Mouse (Mus musculus) stomach, postnatal 0 days (tissue): ENCODE measurements around the gene Xxylt1. TPM values are rescaled to one million over a fixed set of nuclear protein-coding genes. Genes with fewer than 3 reads are reported as not detected.

ENCODE experiments used
- ATAC-seq: fragments of 200-750 bp; cut with Nextera tagmentation; 2 replicates; pipeline ENCODE4 v1.8.0; 2017; ENCODE audit not compliant: low FRiP score, low TSS enrichment
- DNase-seq: peaks from one replicate; pipeline ENCODE4 v3.0.0-alpha.2; 2016; ENCODE audit warnings: low spot score
- H3K27ac ChIP-seq: fragments of 300-500 bp; sonication (generic); replicated peaks from 2 replicates; pipeline ENCODE4 v1.5.1; 2014; ENCODE audit warnings: mild to moderate bottlenecking, control low read depth
- H3K27me3 ChIP-seq: fragments of 300-500 bp; sonication (generic); 2 replicates; pipeline ENCODE4 v1.6.1; 2014; ENCODE audit warnings: low read length; ENCODE audit not compliant: control insufficient read depth, insufficient read depth
- H3K36me3 ChIP-seq: fragments of 300-500 bp; sonication (generic); 2 replicates; pipeline ENCODE4 v1.6.1; 2014; ENCODE audit warnings: low read length, mixed read lengths; ENCODE audit not compliant: control insufficient read depth, insufficient read depth
- H3K4me1 ChIP-seq: fragments of 300-500 bp; sonication (generic); replicated peaks from 2 replicates; pipeline ENCODE4 v1.6.1; 2014; ENCODE audit warnings: antibody characterized with exemption; ENCODE audit not compliant: control insufficient read depth, insufficient read depth
- H3K4me2 ChIP-seq: fragments of 300-500 bp; sonication (generic); replicated peaks from 2 replicates; pipeline ENCODE4 v1.6.1; 2014; ENCODE audit warnings: low read depth, mild to moderate bottlenecking, control low read depth, moderate library complexity
- H3K4me3 ChIP-seq: fragments of 300-500 bp; sonication (generic); 2 replicates; pipeline ENCODE4 v1.5.1; 2014; ENCODE audit warnings: low read depth, low read length, control low read depth
- H3K9ac ChIP-seq: fragments of 300-500 bp; sonication (generic); 2 replicates; pipeline ENCODE4 v1.6.1; 2014; ENCODE audit warnings: mild to moderate bottlenecking, low read length, control low read depth, mixed read lengths
- H3K9me3 ChIP-seq: fragments of 300-500 bp; sonication (generic); 2 replicates; pipeline ENCODE4 v1.6.1; 2016; ENCODE audit warnings: low read length; ENCODE audit not compliant: control insufficient read depth
- CTCF ChIP-seq: IDR thresholded peaks from 2 replicates; pipeline ENCODE4 v1.5.1; 2016; ENCODE audit warnings: antibody characterized with exemption, low read depth, mild to moderate bottlenecking, moderate library complexity
- EP300 ChIP-seq: optimal IDR thresholded peaks from 2 replicates; pipeline ENCODE3; 2016; ENCODE audit warnings: antibody characterized with exemption
- WGBS: fragments of 180-500 bp; shearing (Covaris S2); extraction: QIAGEN DNeasy Blood & Tissue Kit; methylation state at CpG from one replicate; pipeline ENCODE4 v1.1.7; 2014; 5-methylcytosine and 5-hydroxymethylcytosine counted together
- polyA plus RNA-seq: library from polyadenylated mRNA; unstranded; fragments of >200 nt; fragmentation: Nextera tagmentation; extraction: Ambion mirVana; gene quantifications from 2 replicates; pipeline ENCODE4 v1.2.1, GENCODE M21; 2015

The Xxylt1 gene
- polyA plus RNA-seq, 1 experiment from 2014 or later: 7.2 TPM

DNA sequence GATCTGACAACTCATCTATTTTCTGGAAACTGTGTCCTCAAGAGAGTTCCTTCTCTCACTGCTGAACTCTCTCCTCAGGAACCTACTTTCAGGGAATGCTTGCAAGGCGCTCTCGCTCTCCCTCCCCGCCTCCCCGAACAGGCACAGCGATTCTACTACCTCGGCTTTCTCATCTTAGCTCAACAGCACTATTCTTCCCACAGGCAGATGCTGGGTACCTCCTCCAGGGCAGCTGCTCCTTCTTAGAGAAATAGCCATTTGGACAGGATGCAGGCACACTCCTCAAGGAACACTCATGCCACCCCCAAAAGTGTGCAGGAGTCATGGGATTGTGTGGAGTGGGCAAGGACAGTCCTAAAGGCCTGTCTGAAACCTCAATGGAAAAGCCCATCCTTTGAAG lies 97.5 kb downstream of the Xxylt1 start:
- no peak overlapping the region for H3K4me3 ChIP-seq
- no peak overlapping the region for H3K27ac ChIP-seq
- no peak overlapping the region for H3K9ac ChIP-seq
- WGBS: 69% methylated on average over 6 of the region's 6 CpGs
- H3K36me3 ChIP-seq: no peaks in the 10 kb centered on the region
- H3K9me3 ChIP-seq: no peaks in the 10 kb centered on the region
- TF ChIP-seq EP300 (no peak), CTCF (no peak)
- no peaks in the 10 kb centered on the region for H3K27me3 ChIP-seq
- no peak for DNase-seq
- no peak for ATAC-seq
- no peak overlapping the region for H3K4me2 ChIP-seq
- H3K4me1 ChIP-seq: no peaks in the 10 kb centered on the region

DNA sequence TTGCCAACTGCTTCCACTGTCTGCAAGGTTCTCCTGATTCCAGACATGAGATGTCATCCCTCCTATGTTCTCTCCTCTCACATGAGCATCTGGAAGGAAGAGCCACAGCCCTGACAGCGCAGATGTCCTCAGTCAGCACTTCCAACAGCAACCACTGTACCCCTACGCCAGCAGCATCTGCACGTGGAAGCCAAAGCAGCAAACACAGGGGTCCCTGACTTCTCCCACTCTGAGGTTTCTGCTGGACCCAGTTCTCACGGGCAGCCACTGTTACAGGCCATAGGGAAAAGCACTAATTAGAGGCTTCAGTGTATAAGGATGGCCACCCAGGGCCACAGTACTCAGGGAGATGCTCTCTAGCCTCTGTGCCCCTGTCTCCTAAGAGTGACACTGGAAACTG lies 98.0 kb downstream of the Xxylt1 start:
- no peak overlapping the region for H3K4me2 ChIP-seq
- WGBS: 51% methylated on average over 4 of the region's 4 CpGs
- H3K4me3 ChIP-seq: no peak overlapping the region
- H3K4me1 ChIP-seq: no peaks in the 10 kb centered on the region
- DNase-seq (no peak), ATAC-seq (no peak)
- no peaks in the 10 kb centered on the region for H3K36me3 ChIP-seq
- no peak overlapping the region for H3K9ac ChIP-seq
- no peaks in the 10 kb centered on the region for H3K9me3 ChIP-seq
- no peak overlapping the region for H3K27ac ChIP-seq
- TF ChIP-seq EP300: no peak
- no peak for TF ChIP-seq CTCF
- no peaks in the 10 kb centered on the region for H3K27me3 ChIP-seq

DNA sequence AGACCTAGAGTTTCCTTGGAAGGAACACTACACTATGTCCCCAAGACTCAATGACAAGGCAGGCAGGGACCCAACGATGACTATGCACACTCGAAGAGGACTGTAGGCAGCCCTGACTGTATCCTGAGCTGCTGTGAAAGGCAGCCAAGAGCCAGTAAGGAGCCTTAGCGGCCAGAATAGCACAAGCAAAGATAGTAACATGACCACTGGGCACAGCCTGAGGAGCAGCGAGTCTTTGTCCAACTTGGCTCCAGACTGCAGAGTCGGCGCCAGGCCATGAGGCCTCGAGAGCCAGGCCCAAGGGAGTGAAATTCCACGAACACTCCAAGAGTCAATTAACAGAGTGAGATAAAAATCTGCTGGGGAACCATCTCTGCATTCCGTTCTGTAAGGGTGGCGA lies 99.9 kb downstream of the Xxylt1 start:
- Histone ChIP-seq H3K4me2 (no peak overlapping the region), H3K9ac (no peak overlapping the region), H3K4me3 (no peak overlapping the region), H3K36me3 (no peaks in the 10 kb centered on the region), H3K4me1 (no peaks in the 10 kb centered on the region), H3K27me3 (no peaks in the 10 kb centered on the region), H3K27ac (0 out of 2 replicates have a peak overlapping the region, but pooled peaks have one; percentile 35), H3K9me3 (no peaks in the 10 kb centered on the region)
- ATAC-seq: 0 out of 2 replicates have a peak, but pooled peaks have one; percentile 28
- 51% methylated on average over 10 of the region's 10 CpGs for WGBS
- TF ChIP-seq EP300 (no peak), CTCF (no peak)
- DNase-seq: no peak

DNA sequence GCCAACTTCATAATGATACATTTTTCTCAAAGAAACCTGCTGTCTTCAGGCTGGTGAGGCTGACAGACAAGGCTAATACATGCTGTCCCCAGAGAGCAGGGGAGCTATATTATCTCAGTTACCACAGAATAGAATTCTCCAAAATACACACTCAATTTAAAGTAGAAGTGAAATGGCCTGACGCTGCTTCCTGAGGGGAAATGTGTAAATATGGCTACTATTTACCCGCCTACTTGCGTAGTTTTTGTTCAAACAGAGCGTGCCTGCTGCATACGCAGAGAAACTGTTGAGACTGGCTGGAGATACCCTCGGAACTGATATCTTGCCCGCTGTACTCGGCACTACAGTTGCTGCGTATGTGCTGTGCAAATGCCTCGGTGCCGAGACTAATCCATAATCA lies 101.3 kb downstream of the Xxylt1 start:
- TF ChIP-seq EP300 (no peak), CTCF (no peak)
- H3K27ac ChIP-seq: peak overlapping the region; percentile 61; the same call in 1 of the 2 replicates
- H3K36me3 ChIP-seq: no peaks in the 10 kb centered on the region
- no peaks in the 10 kb centered on the region for H3K9me3 ChIP-seq
- H3K9ac ChIP-seq: no peak overlapping the region
- ATAC-seq (no peak; the same call in 1 of the 2 replicates), DNase-seq (peak; percentile 61)
- no peaks in the 10 kb centered on the region for H3K4me1 ChIP-seq
- no peaks in the 10 kb centered on the region for H3K27me3 ChIP-seq
- no peak overlapping the region for H3K4me2 ChIP-seq
- 65% methylated on average over 11 of the region's 11 CpGs for WGBS
- H3K4me3 ChIP-seq: no peak overlapping the region

DNA sequence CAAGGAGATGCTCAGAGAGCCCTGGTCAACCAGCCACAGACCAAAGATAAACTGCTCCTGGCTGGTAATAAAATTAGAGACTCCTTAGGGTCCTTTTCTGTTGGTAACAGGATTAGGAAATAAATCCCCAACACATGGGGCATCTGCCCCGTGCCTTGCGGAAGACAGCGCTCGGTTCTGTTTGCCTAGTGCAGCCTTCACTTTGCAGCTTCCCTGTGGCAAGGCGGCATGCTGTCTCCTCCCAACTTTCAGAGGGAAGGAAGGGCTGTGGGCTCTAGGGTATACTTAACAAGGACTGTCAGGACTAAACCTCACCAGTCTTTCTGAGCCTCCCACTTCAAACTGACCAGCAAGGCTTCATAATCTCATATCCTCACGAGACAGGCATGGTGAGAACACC lies 103.5 kb downstream of the Xxylt1 start:
- Histone ChIP-seq H3K4me1 (peaks cover 8% of the 10 kb centered on the region), H3K4me3 (no peak overlapping the region), H3K9me3 (no peaks in the 10 kb centered on the region), H3K36me3 (no peaks in the 10 kb centered on the region), H3K9ac (peak overlapping the region; percentile 18; the same call in 1 of the 2 replicates), H3K27ac (no peak overlapping the region), H3K27me3 (no peaks in the 10 kb centered on the region), H3K4me2 (no peak overlapping the region)
- 49% methylated on average over 6 of the region's 6 CpGs for WGBS
- TF ChIP-seq EP300 (no peak), CTCF (no peak)
- no peak for ATAC-seq
- DNase-seq: no peak

DNA sequence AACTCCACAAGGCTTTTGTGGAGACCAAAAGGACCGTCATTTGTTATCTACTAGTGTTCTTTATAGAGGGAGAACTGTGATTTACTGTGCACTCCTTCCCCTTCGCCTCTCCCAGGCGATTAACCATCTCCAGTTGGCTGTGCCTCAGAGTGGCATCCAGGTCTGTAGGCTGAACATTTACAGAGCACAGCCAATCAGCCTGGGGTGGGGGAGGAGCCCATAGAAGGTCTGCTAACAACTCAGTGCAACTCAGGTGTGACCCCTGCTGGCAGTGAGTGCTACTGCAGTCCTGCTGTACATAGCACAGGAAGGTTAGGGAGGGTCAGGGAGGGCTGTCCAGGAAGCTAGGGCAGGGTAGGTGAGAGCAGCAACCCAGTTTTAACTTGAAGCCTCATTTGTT lies 104.0 kb downstream of the Xxylt1 start:
- peaks cover 8% of the 10 kb centered on the region for H3K4me1 ChIP-seq
- H3K9ac ChIP-seq: no peak overlapping the region
- no peak overlapping the region for H3K4me2 ChIP-seq
- no peaks in the 10 kb centered on the region for H3K27me3 ChIP-seq
- H3K36me3 ChIP-seq: no peaks in the 10 kb centered on the region
- no peak overlapping the region for H3K4me3 ChIP-seq
- H3K9me3 ChIP-seq: no peaks in the 10 kb centered on the region
- TF ChIP-seq CTCF (peak; percentile 100), EP300 (no peak)
- ATAC-seq: peak; percentile 94
- WGBS: 3% methylated on average over 3 of the region's 3 CpGs
- no peak overlapping the region for H3K27ac ChIP-seq
- peak; percentile 96 for DNase-seq
